Mouse (Mus musculus) liver, embryonic 11.5 days (tissue): ENCODE results near the gene Mepce. TPM values are rescaled to one million over a fixed set of nuclear protein-coding genes. Genes with fewer than 3 reads are reported as not detected.

ENCODE experiments used
- ATAC-seq: fragments of 200-750 bp; cut with Nextera tagmentation; replicated peaks from 2 replicates; pipeline ENCODE4 v1.8.0; 2017; ENCODE audit warnings: moderate number of reproducible peaks, mild to moderate bottlenecking, moderate TSS enrichment, moderate library complexity; ENCODE audit not compliant: low FRiP score
- DNase-seq: peaks from one replicate; pipeline ENCODE4 v3.0.0-alpha.2; 2017; ENCODE audit warnings: low spot score
- H3K27ac ChIP-seq: fragments of 300-500 bp; sonication (generic); 2 replicates; pipeline ENCODE4 v1.5.1; 2014; ENCODE audit warnings: mild to moderate bottlenecking, low read depth, low read length, control low read depth
- H3K27me3 ChIP-seq: fragments of 300-500 bp; sonication (generic); replicated peaks from 2 replicates; pipeline ENCODE4 v1.6.1; 2014; ENCODE audit warnings: low read length, mixed read lengths; ENCODE audit not compliant: control insufficient read depth, insufficient read depth
- H3K36me3 ChIP-seq: fragments of 300-500 bp; sonication (generic); 2 replicates; pipeline ENCODE4 v1.6.1; 2014; ENCODE audit warnings: mild to moderate bottlenecking, low read length, moderate library complexity, mixed read lengths; ENCODE audit not compliant: control insufficient read depth, insufficient read depth
- H3K4me1 ChIP-seq: fragments of 300-500 bp; sonication (generic); replicated peaks from 2 replicates; pipeline ENCODE4 v1.6.1; 2014; ENCODE audit warnings: low read length, mixed read lengths; ENCODE audit not compliant: control insufficient read depth, insufficient read depth
- H3K4me2 ChIP-seq: fragments of 300-500 bp; sonication (generic); 2 replicates; pipeline ENCODE4 v1.6.1; 2014; ENCODE audit warnings: mild to moderate bottlenecking, control low read depth, moderate library complexity
- H3K4me3 ChIP-seq: fragments of 300-500 bp; sonication (generic); 2 replicates; pipeline ENCODE4 v1.5.1; 2014; ENCODE audit warnings: low read depth, low read length, control low read depth
- H3K9ac ChIP-seq: fragments of 300-500 bp; sonication (generic); 2 replicates; pipeline ENCODE4 v1.6.1; 2014; ENCODE audit warnings: low read depth, low read length, control low read depth
- H3K9me3 ChIP-seq: fragments of 300-500 bp; sonication (generic); 2 replicates; pipeline ENCODE4 v1.6.1; 2016; ENCODE audit warnings: low read length, inconsistent platforms, mixed read lengths; ENCODE audit not compliant: control insufficient read depth
- WGBS: fragments of 180-500 bp; shearing (Covaris S2); extraction: QIAGEN DNeasy Blood & Tissue Kit; methylation state at CpG from one replicate; pipeline ENCODE4 v1.1.7; 2014; 5-methylcytosine and 5-hydroxymethylcytosine counted together
- polyA plus RNA-seq: library from polyadenylated mRNA; unstranded; fragments of >200 nt; fragmentation: Nextera tagmentation; extraction: Ambion mirVana; gene quantifications from 2 replicates; pipeline ENCODE4 v1.2.1, GENCODE M21; 2014

Mepce gene
- polyA plus RNA-seq, 1 experiment from 2014 or later: 11.1 TPM

- peak overlapping the region; percentile 98 for H3K4me2 ChIP-seq
- WGBS: 68% methylated on average over 9 of the region's 9 CpGs
- no peaks in the 10 kb centered on the region for H3K9me3 ChIP-seq
- H3K27me3 ChIP-seq: no peaks in the 10 kb centered on the region
- no peak overlapping the region for H3K27ac ChIP-seq
- peaks cover 35% of the 10 kb centered on the region for H3K4me1 ChIP-seq
- no peak for ATAC-seq
- peak overlapping the region; percentile 92 for H3K4me3 ChIP-seq
- DNase-seq: no peak
- peak overlapping the region; percentile 97 for H3K9ac ChIP-seq
- peaks cover 29% of the 10 kb centered on the region for H3K36me3 ChIP-seq
These were observed 3.4 kb downstream of the Mepce start for GRCm38 (mm10) chr5:137783901-137784540.

GRCm38 (mm10) chr5:137782776-137783522, 4.5 kb downstream of the Mepce start:
- Histone ChIP-seq H3K27me3 (no peaks in the 10 kb centered on the region), H3K27ac (no peak overlapping the region), H3K36me3 (peaks cover 29% of the 10 kb centered on the region), H3K4me3 (peak overlapping the region; percentile 2; the same call in 1 of the 2 replicates), H3K4me2 (peak overlapping the region; percentile 98), H3K9ac (no peak overlapping the region), H3K4me1 (peaks cover 35% of the 10 kb centered on the region), H3K9me3 (no peaks in the 10 kb centered on the region)
- DNase-seq (no peak), ATAC-seq (no peak)
- 86% methylated on average over 13 of the region's 13 CpGs for WGBS

GRCm38 (mm10) chr5:137781661-137782060, 5.8 kb downstream of the Mepce start:
- no peak for ATAC-seq
- DNase-seq: no peak
- H3K9ac ChIP-seq: no peak overlapping the region
- no peak overlapping the region for H3K27ac ChIP-seq
- H3K4me2 ChIP-seq: no peak overlapping the region; the same call in 1 of the 2 replicates
- peaks cover 29% of the 10 kb centered on the region for H3K36me3 ChIP-seq
- WGBS: 86% methylated on average over 7 of the region's 7 CpGs
- H3K9me3 ChIP-seq: no peaks in the 10 kb centered on the region
- no peaks in the 10 kb centered on the region for H3K27me3 ChIP-seq
- H3K4me1 ChIP-seq: peaks cover 33% of the 10 kb centered on the region
- no peak overlapping the region for H3K4me3 ChIP-seq

- peak; percentile 54 for ATAC-seq
- peaks cover 32% of the 10 kb centered on the region for H3K4me1 ChIP-seq
- under 1% methylated on average over 70 of the region's 83 CpGs for WGBS
- H3K27me3 ChIP-seq: no peaks in the 10 kb centered on the region
- no peaks in the 10 kb centered on the region for H3K9me3 ChIP-seq
- peak overlapping the region; percentile 98 for H3K4me2 ChIP-seq
- peak overlapping the region; percentile 92 for H3K9ac ChIP-seq
- peaks cover 26% of the 10 kb centered on the region for H3K36me3 ChIP-seq
- peak; percentile 65 for DNase-seq
- peak overlapping the region; percentile 87 for H3K27ac ChIP-seq
- peak overlapping the region; percentile 98 for H3K4me3 ChIP-seq
These were observed 8.2 kb downstream of the Mepce start for GRCm38 (mm10) chr5:137779053-137779933.

- peaks cover 24% of the 10 kb centered on the region for H3K36me3 ChIP-seq
- peak; percentile 93 for ATAC-seq
- peaks cover 27% of the 10 kb centered on the region for H3K4me1 ChIP-seq
- no peaks in the 10 kb centered on the region for H3K27me3 ChIP-seq
- peak within 1 kb of the TSS; percentile 98 for H3K4me3 ChIP-seq
- H3K9me3 ChIP-seq: no peaks in the 10 kb centered on the region
- H3K9ac ChIP-seq: peak within 1 kb of the TSS; percentile 92
- H3K27ac ChIP-seq: peak within 1 kb of the TSS; percentile 87
- H3K4me2 ChIP-seq: peak within 1 kb of the TSS; percentile 98
- DNase-seq: peak; percentile 92
- WGBS: under 1% methylated on average over 31 of the region's 31 CpGs
These were observed 8.8 kb downstream of the Mepce start, which contains the start of gene Ppp1r35 for GRCm38 (mm10) chr5:137778635-137779034. Gene Ppp1r35 (plus strand): TSS chr5:137778849.

GRCm38 (mm10) chr5:137777267-137777845, 10.1 kb downstream of the Mepce start:
- ATAC-seq: no peak
- WGBS: 75% methylated on average over 7 of the region's 7 CpGs

GRCm38 (mm10) chr5:137776408-137776918, 11.0 kb downstream of the Mepce start:
- Histone ChIP-seq H3K27ac (no peak overlapping the region; the same call in 1 of the 2 replicates), H3K27me3 (no peaks in the 10 kb centered on the region), H3K36me3 (peaks cover 9% of the 10 kb centered on the region), H3K4me2 (0 out of 2 replicates have a peak overlapping the region, but pooled peaks have one; percentile 3), H3K9me3 (no peaks in the 10 kb centered on the region), H3K4me1 (peaks cover 28% of the 10 kb centered on the region), H3K9ac (no peak overlapping the region), H3K4me3 (no peak overlapping the region)
- ATAC-seq: no peak
- WGBS: 33% methylated on average over 5 of the region's 5 CpGs
- DNase-seq: no peak

More at GRCm38 (mm10) chr5:137777267-137777845, 10.1 kb downstream of the Mepce start:
- Histone ChIP-seq H3K9ac (no peak overlapping the region), H3K9me3 (no peaks in the 10 kb centered on the region), H3K4me3 (no peak overlapping the region), H3K4me1 (peaks cover 30% of the 10 kb centered on the region), H3K4me2 (no peak overlapping the region), H3K36me3 (peaks cover 17% of the 10 kb centered on the region), H3K27ac (no peak overlapping the region; the same call in 1 of the 2 replicates), H3K27me3 (no peaks in the 10 kb centered on the region)
- no peak for DNase-seq
